Mouse (Mus musculus) ovary, adult 10 weeks (tissue): ENCODE results near the gene Artn. TPM values are rescaled to one million over a fixed set of nuclear protein-coding genes. Genes with fewer than 3 reads are reported as not detected.

Experiments
- polyA plus RNA-seq: library from polyadenylated mRNA; stranded (reverse); fragments of 350-450 nt; fragmentation: Illumina TruSeq; extraction: RNeasy Lipid Tissue Mini Kit (QIAGEN cat#74804); gene quantifications from one replicate; pipeline ENCODE4 v1.2.3, GENCODE M21; 2014

Artn gene
- not detected for polyA plus RNA-seq

GRCm38 (mm10) chr4:117929391-117929881 lies at the start of gene Artn:
Gene Artn (minus strand): TSS chr4:117929763.

GRCm38 (mm10) chr4:117914591-117915442 lies 14.7 kb downstream of the Artn start, which contains the start of gene Ipo13:
Gene Ipo13 (minus strand): TSS chr4:117914999.

GRCm38 (mm10) chr4:117891738-117892161 lies 37.8 kb downstream of the Artn start, which contains the start of gene Dph2:
Gene Dph2 (minus strand): TSS chr4:117892032.

GRCm38 (mm10) chr4:117887133-117887532 lies 42.4 kb downstream of the Artn start, which contains the start of gene Atp6v0b:
Gene Atp6v0b (minus strand): TSS chr4:117887333.

GRCm38 (mm10) chr4:117882701-117883691 lies 46.6 kb downstream of the Artn start, which contains the start of gene B4galt2:
Gene B4galt2 (minus strand): TSS chr4:117883487.

Other genes with a start within 250 kb of the Artn start
- 1.0 TPM for gene Dmap1, start 247.5 kb downstream of the Artn start, polyA plus RNA-seq
- 0.26 TPM for gene Gm12845, start 205.4 kb downstream of the Artn start, polyA plus RNA-seq
- gene Klf17, start 164.1 kb downstream of the Artn start, polyA plus RNA-seq: 2.7 TPM
- 5.4 TPM for gene Slc6a9, start 95.3 kb downstream of the Artn start, polyA plus RNA-seq
- gene Ccdc24, start 57.2 kb downstream of the Artn start, polyA plus RNA-seq: not detected
- gene B4galt2, start 46.3 kb downstream of the Artn start, polyA plus RNA-seq: 0.48 TPM
- gene Atp6v0b, start 42.4 kb downstream of the Artn start, polyA plus RNA-seq: 29.5 TPM
- 5.5 TPM for gene Dph2, start 37.7 kb downstream of the Artn start, polyA plus RNA-seq
- gene Ipo13, start 14.8 kb downstream of the Artn start, polyA plus RNA-seq: 2.8 TPM
- gene St3gal3, start 205.2 kb upstream of the Artn start, polyA plus RNA-seq: 1.8 TPM